Mouse (Mus musculus) forebrain, embryonic 14.5 days (tissue): ENCODE results near the gene Lsm12. TPM values are rescaled to one million over a fixed set of nuclear protein-coding genes. Genes with fewer than 3 reads are reported as not detected.

Experiments used
- ATAC-seq: fragments of 200-750 bp; cut with Nextera tagmentation; 2 replicates; pipeline ENCODE4 v1.8.0; 2017; ENCODE audit warnings: mild to moderate bottlenecking, moderate library complexity
- DNase-seq: peaks from one replicate; pipeline ENCODE4 v3.0.0-alpha.2; 2015; ENCODE audit warnings: low spot score
- H3K27ac ChIP-seq: fragments of 300-500 bp; sonication (generic); 2 replicates; pipeline ENCODE4 v1.5.1; 2014; ENCODE audit warnings: low read depth, mild to moderate bottlenecking, control low read depth, low read length, moderate library complexity
- H3K27me3 ChIP-seq: fragments of 300-500 bp; sonication (generic); replicated peaks from 2 replicates; pipeline ENCODE4 v1.6.1; 2014; ENCODE audit warnings: low read length, control low read depth, mixed read lengths; ENCODE audit not compliant: control insufficient read depth, insufficient read depth
- H3K36me3 ChIP-seq: fragments of 300-500 bp; sonication (generic); 2 replicates; pipeline ENCODE4 v1.6.1; 2014; ENCODE audit warnings: low read length, control low read depth; ENCODE audit not compliant: control insufficient read depth, insufficient read depth
- H3K4me1 ChIP-seq: fragments of 300-500 bp; sonication (generic); 2 replicates; pipeline ENCODE4 v1.6.1; 2014; ENCODE audit warnings: antibody characterized with exemption, low read length, control low read depth; ENCODE audit not compliant: control insufficient read depth, insufficient read depth
- H3K4me2 ChIP-seq: fragments of 300-500 bp; sonication (generic); 2 replicates; pipeline ENCODE4 v1.6.1; 2014; ENCODE audit warnings: mild to moderate bottlenecking, control low read depth, low read length
- H3K4me3 ChIP-seq: fragments of 300-500 bp; sonication (generic); 2 replicates; pipeline ENCODE4 v1.5.1; 2014; ENCODE audit warnings: low read depth, low read length, control low read depth
- H3K9ac ChIP-seq: fragments of 300-500 bp; sonication (generic); 2 replicates; pipeline ENCODE4 v1.6.1; 2014; ENCODE audit warnings: mild to moderate bottlenecking, low read length, control low read depth, moderate library complexity
- H3K9me3 ChIP-seq: fragments of 300-500 bp; sonication (generic); replicated peaks from 2 replicates; pipeline ENCODE4 v1.6.1; 2016; ENCODE audit warnings: low read length, control low read depth, mixed read lengths; ENCODE audit not compliant: control insufficient read depth
- WGBS: fragments of 180-500 bp; shearing (Covaris S2); extraction: QIAGEN DNeasy Blood & Tissue Kit; methylation state at CpG from one replicate; pipeline ENCODE4 v1.1.7; 2014; 5-methylcytosine and 5-hydroxymethylcytosine counted together
- polyA plus RNA-seq: library from polyadenylated mRNA; unstranded; fragments of >200 nt; fragmentation: Nextera tagmentation; extraction: Ambion mirVana; gene quantifications from 2 replicates; pipeline ENCODE4 v1.2.1, GENCODE M21; 2014

Lsm12 gene
- 83.1 and 93.7 TPM in 2 replicates for polyA plus RNA-seq

DNA sequence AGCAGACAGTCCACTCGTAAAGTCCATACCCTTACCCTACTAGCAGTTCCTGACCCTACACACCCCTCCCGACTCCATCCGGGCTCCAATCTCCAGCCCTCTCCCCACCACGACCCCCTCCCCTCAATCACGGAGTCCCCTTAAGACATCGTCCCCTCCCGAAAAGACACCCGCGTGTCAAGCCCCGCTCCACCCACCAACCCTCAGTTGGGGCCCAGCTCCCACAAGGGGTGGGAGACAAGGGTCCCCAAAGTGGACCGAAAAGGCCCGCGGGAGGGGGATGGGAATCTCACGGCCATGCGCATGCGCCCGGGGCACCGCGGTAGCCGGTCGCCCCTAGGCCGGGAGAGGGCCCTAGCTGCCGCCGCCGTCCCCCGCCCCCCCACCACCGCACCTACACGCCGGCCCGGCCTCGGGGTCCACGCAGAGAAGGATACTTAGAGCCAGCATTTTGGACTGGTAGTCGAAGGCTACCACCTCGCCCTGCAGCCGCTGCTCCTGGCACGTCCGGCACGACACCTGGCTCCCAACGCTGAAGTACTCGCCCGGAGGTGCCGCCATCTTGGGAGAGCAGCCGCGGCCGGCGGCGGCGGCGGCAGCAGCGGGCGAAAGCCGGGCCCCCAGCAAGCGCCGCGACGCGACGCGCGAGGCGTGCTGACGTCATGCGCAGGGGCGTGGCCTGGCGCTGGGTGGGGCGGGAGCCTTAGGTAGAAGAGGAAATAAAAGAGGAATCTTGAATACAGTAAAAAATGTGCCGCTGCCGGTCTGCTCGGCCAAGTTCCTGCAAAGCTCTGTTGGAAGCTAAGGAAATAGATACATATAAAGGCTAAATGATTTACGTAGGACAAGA lies at the start of gene Lsm12:
TSS of gene Lsm12 (minus strand) at position 651 of the 850 bp plus-strand sequence.
- Histone ChIP-seq H3K27me3 (no peaks in the 10 kb centered on the region), H3K27ac (peak within 1 kb of the TSS; percentile 96), H3K4me1 (peaks cover 8% of the 10 kb centered on the region), H3K9ac (peak within 1 kb of the TSS; percentile 94), H3K4me3 (peak within 1 kb of the TSS; percentile 89), H3K36me3 (peaks cover 25% of the 10 kb centered on the region), H3K9me3 (no peaks in the 10 kb centered on the region), H3K4me2 (peak within 1 kb of the TSS; percentile 81)
- DNase-seq, result peak; percentile 96
- WGBS, result under 1% methylated on average over 66 of the region's 70 CpGs
- ATAC-seq, result peak; percentile 91

DNA sequence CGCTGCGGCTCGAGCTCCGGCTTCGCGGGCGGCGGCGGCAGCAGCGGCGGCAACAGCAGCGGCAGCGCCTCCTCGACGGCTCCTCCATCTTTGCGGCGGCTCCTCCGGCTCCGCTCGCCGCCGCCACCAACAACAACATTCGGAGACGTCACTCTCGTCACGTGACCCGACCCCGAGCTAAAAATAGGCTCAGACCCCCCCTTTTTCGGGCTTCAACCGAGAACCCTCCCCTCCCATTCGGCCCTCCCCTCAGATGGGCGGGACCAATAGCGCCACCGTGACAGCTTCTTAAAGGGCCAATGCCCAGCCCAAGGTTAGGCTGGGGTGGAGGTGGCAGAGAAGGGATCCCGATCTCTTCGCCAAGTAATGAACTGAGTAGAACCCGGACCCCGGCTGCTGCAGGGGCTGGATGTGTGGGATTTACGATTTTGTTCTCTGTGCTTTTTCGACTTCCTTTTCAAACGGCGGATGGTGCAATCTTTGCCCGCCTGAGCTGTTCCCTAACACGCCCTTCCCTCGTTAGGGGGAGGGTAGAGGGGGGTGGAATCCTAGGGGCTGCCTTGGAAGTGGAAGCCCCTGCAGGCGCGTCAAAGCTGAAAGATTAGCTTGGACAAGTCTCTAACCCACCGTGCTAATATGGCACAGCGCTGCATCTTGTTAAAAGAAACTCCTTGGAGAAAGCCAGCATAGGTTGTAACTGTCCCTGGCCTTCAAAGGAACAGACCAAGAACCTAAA lies 45.1 kb upstream of the Lsm12 start, which contains the start of gene Hdac5:
TSS of gene Hdac5 (minus strand) at position 161 of the 736 bp plus-strand sequence.
- H3K4me3 ChIP-seq, result peak within 1 kb of the TSS; percentile 87

DNA sequence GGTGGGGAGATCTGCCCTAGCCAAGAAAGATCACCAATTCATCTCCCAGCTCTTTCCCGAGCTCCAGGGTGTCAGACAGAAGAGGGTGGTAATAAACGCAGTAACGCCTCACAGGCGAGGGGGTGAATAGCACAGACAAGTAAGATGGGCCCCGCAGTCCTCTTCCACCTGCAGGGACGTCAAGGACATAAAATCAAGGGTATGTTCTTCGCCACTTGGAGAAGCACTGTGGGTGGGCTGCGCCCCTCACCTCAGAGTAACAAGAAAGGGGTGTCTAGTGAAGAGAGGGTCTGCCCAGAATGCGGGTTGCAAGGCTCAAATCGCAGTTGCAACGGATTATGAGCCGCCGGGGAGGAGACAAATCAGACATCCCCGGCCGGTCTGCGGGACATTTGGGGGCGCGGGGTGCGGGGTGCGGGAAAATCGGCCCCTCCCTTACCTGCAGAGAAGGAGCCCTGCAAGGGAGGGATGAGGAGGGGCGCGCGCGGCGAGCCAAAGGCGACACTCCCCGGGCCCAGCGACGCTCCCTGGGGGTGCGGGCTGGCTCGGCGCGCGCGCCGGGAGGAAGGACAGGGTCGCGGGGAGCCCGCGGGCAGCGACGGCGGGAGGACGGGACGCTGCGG lies 44.3 kb upstream of the Lsm12 start:
- H3K4me2 ChIP-seq, result peak overlapping the region; percentile 82
- peak overlapping the region; percentile 96 for H3K27ac ChIP-seq
- WGBS, result under 1% methylated on average over 27 of the region's 47 CpGs
- DNase-seq (peak; percentile 61), ATAC-seq (peak; percentile 38)
- no peaks in the 10 kb centered on the region for H3K9me3 ChIP-seq
- peak overlapping the region; percentile 87 for H3K9ac ChIP-seq
- H3K27me3 ChIP-seq, result no peaks in the 10 kb centered on the region
- peaks cover 40% of the 10 kb centered on the region for H3K4me1 ChIP-seq
- peak overlapping the region; percentile 87 for H3K4me3 ChIP-seq
- H3K36me3 ChIP-seq, result peaks cover 3% of the 10 kb centered on the region; the same call in 1 of the 2 replicates

More for the DNA sequence above, 45.1 kb upstream of the Lsm12 start, which contains the start of gene Hdac5:
- Histone ChIP-seq H3K27ac (peak within 1 kb of the TSS; percentile 96), H3K27me3 (no peaks in the 10 kb centered on the region), H3K4me1 (peaks cover 33% of the 10 kb centered on the region), H3K9ac (peak within 1 kb of the TSS; percentile 87), H3K36me3 (no peaks in the 10 kb centered on the region), H3K9me3 (no peaks in the 10 kb centered on the region), H3K4me2 (peak within 1 kb of the TSS; percentile 82)
- WGBS, result under 1% methylated on average over 41 of the region's 49 CpGs
- DNase-seq (peak; percentile 99), ATAC-seq (peak; percentile 87)

DNA sequence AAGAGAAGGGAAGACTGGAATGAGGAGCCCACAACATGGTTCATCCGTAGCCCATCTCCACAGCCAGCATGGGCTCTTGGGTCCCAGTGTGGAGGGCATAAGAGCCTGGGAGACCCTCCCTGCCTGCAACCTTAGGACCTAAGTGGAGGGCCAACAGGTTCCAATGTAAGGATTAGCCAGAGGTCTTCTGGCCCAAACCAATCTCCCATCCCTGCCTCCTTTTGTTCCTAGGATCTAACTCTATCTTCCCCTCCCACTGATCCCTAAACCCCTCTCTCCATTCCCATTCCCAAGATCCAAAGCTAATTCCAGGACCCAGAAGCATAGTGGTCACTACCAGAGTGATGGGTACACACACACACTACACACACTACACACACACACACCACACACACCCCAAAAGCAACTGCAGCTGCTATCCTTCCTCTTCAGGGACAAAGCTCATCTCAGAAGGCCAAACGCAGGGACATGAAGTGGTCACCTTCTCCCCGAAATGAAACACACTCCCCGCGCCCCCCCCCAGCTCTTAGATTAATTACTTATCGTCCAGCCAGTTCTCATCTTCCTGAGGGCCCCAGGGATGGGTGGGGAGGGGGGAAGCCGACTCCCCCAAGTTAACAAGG lies 43.7 kb upstream of the Lsm12 start:
- Histone ChIP-seq H3K4me1 (peaks cover 40% of the 10 kb centered on the region), H3K27ac (peak overlapping the region; percentile 96), H3K4me2 (peak overlapping the region; percentile 82), H3K4me3 (peak overlapping the region; percentile 87), H3K9ac (peak overlapping the region; percentile 87), H3K27me3 (no peaks in the 10 kb centered on the region), H3K36me3 (peaks cover 8% of the 10 kb centered on the region; the same call in 1 of the 2 replicates), H3K9me3 (no peaks in the 10 kb centered on the region)
- ATAC-seq (no peak), DNase-seq (no peak)
- whole genome bisulfite sequencing, result 11% methylated on average over 7 of the region's 7 CpGs

DNA sequence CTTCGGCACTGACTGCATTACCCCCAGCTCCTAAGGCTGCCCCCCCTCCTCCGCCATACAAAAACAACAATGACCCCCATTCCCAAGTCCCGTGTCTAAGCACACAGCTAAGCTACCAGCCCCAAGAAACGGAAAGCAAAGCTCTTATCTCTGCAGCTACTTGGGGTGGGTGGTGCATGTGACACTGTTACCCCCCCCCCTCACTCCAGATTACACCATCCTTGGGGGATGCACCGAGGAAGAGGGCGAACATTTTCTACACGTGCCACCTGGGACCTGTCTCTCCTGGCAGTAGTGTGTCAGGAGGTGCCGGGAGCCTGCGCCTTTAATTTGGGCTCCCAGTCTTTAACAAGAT lies 43.1 kb upstream of the Lsm12 start:
- DNase-seq (no peak), ATAC-seq (no peak; the same call in 1 of the 2 replicates)
- no peaks in the 10 kb centered on the region for H3K9me3 ChIP-seq
- peak overlapping the region; percentile 87 for H3K9ac ChIP-seq
- 7% methylated on average over 9 of the region's 9 CpGs for WGBS
- H3K4me1 ChIP-seq, result peaks cover 40% of the 10 kb centered on the region
- H3K4me2 ChIP-seq, result peak overlapping the region; percentile 82
- H3K27me3 ChIP-seq, result no peaks in the 10 kb centered on the region
- H3K27ac ChIP-seq, result peak overlapping the region; percentile 96
- peak overlapping the region; percentile 87 for H3K4me3 ChIP-seq
- peaks cover 12% of the 10 kb centered on the region for H3K36me3 ChIP-seq

DNA sequence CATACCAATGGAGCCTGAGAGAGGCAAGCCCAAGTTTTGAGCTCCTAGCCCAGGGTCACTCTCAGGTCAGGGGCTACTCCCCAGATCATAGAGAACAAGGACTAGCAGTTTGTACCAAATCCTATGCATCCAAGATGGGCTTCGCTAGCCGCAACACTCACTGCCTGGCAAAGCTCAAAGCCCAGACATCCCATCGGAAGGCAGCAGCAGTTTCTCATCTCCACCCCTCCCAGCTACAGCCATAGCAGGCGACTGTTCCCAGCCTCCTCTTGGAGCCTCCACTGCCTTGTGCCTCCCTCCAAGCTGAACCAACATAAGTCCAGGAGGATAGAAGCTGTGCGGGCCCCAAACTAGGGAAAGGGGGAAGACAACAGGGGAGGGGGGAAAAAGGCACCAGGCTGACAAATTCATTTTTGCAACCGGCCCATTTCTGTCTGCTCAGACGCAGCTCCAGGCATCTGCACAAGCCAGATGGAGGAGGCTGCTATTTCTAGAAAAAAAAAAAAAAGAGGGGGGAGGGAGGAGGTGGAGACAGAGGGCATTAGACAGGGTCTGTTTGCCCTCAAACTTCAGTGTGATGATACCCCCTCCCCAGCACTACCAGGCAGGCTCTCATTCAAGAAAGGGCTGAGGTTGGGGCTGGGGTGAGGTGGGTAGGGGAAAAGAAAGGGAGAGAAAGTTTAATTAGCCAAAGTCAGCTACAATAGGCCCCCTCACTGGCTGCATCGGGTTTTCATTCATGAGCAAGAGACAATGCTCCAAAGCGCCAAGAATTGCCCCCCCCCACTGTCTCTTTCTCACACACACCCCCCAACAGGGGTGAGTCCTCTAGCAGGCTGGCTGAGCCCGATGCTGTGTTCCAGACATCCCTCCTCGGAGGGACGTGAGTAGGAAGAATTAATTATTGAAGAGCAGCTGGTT lies 42.4 kb upstream of the Lsm12 start:
- 5% methylated on average over 12 of the region's 12 CpGs for WGBS
- Histone ChIP-seq H3K36me3 (peaks cover 17% of the 10 kb centered on the region), H3K27me3 (no peaks in the 10 kb centered on the region), H3K4me1 (peaks cover 40% of the 10 kb centered on the region), H3K27ac (peak overlapping the region; percentile 96), H3K9ac (peak overlapping the region; percentile 87), H3K9me3 (no peaks in the 10 kb centered on the region), H3K4me3 (peak overlapping the region; percentile 87), H3K4me2 (peak overlapping the region; percentile 82)
- ATAC-seq (peak; percentile 54), DNase-seq (peak; percentile 84)

DNA sequence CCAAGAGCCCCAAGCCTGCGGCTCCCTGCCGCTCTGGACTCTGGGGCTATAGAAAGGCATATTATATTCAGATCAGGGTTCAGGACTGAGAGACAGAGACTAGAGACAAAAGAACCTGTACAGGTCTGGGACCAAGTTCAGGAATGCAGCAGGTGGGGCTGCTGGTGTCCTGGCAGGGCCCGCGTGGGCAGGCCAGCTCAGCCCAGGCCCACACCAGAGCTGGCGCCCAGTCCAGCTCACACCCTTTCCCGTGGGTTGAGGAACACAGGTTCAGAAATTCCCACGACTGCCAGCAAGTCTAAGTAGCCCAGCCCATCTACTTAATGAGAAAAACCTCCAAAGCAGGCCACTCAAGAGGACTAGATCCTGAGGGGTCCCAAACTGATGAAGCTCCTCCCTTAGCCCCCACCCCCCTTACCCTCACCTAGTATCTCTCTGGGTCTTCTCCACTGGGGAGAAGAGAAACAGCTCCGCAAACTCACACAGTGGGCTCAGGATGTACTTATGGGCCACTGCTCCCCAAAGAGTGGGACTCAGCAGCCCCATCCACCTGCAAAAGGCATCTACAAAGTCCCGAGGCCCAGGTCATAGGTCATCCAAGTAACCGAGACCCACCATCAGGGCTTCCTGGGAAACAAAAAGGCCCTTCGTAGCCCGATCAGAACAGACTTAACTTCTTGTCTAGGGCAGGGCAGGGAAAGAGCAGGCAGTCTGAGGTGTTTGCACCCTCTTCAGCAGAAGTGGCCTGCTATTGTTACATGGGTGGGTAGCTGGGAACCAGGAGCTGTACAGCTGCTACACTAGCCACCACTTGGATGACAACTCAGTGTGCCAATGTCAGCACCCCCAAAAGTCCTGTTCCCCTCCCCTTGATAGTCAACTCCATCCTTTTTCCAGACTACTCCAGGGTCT lies 41.2 kb upstream of the Lsm12 start:
- Histone ChIP-seq H3K36me3 (peaks cover 29% of the 10 kb centered on the region), H3K9me3 (no peaks in the 10 kb centered on the region), H3K9ac (0 out of 2 replicates have a peak overlapping the region, but pooled peaks have one; percentile 87), H3K27me3 (no peaks in the 10 kb centered on the region), H3K4me1 (peaks cover 40% of the 10 kb centered on the region), H3K4me3 (no peak overlapping the region), H3K27ac (no peak overlapping the region; the same call in 1 of the 2 replicates), H3K4me2 (peak overlapping the region; percentile 82)
- DNase-seq (no peak), ATAC-seq (no peak)
- WGBS, result 63% methylated on average over 12 of the region's 12 CpGs
